Mouse (Mus musculus): ENCODE data around the gene Knstrn. TPM values are rescaled to one million over a fixed set of nuclear protein-coding genes. Genes with fewer than 3 reads are reported as not detected.

Knstrn gene
- polyA plus RNA-seq, 1 experiment from 2014 or later: 137 TPM

DNA sequence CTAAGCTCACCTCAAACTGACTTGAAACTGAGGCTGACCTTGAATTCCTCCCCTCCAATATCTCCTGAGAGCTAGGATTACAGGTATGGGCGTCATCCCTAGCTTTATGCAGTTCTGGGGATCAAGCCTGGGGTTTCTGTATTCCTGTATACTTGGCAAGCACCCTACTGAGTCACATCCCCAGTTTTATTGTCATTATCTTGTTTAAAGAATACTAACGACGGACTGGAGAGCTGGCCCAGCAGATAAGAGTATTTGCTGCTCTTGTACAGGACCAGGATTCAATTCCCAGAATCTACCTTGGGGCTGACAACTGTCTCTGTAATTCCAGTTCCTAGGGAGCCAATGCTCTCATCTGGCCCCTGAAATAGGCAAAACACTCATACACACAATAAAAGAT lies 8.0 kb upstream of the Knstrn start:
- H3K4me2 ChIP-seq (ENCODE audit: low read depth, low read length): no peak overlapping the region
- ATAC-seq (ENCODE audit: low read depth): no peak
- H3K9me3 ChIP-seq (ENCODE audit: control insufficient read depth, low read length): no peaks in the 10 kb centered on the region
- WGBS: 15% methylated on average over 3 of the region's 3 CpGs
- H3K4me1 ChIP-seq (replicated peaks; ENCODE audit: control insufficient read depth, insufficient read depth, low read length): no peaks in the 10 kb centered on the region
- H3K27ac ChIP-seq (ENCODE audit: low read length): no peak overlapping the region
- no peaks in the 10 kb centered on the region for H3K36me3 ChIP-seq (ENCODE audit: control insufficient read depth, insufficient read depth, low read length)
- no peaks in the 10 kb centered on the region for H3K27me3 ChIP-seq (ENCODE audit: control insufficient read depth, insufficient read depth, low read depth, low read length)
- H3K9ac ChIP-seq (ENCODE audit: low read length): no peak overlapping the region
- H3K4me3 ChIP-seq (ENCODE audit: low read length): no peak overlapping the region

- no peaks in the 10 kb centered on the region for H3K27me3 ChIP-seq (ENCODE audit: control insufficient read depth, insufficient read depth, low read depth, low read length)
- H3K9me3 ChIP-seq (ENCODE audit: control insufficient read depth, low read length): no peaks in the 10 kb centered on the region
- no peak overlapping the region for H3K4me3 ChIP-seq (ENCODE audit: low read length)
- no peaks in the 10 kb centered on the region for H3K36me3 ChIP-seq (ENCODE audit: control insufficient read depth, insufficient read depth, low read length)
- no peak overlapping the region for H3K27ac ChIP-seq (ENCODE audit: low read length)
- no peak for ATAC-seq (ENCODE audit: low read depth)
- no peak overlapping the region for H3K9ac ChIP-seq (ENCODE audit: low read length)
- H3K4me2 ChIP-seq (ENCODE audit: low read depth, low read length): no peak overlapping the region
- 52% methylated on average over 4 of the region's 4 CpGs for WGBS
- H3K4me1 ChIP-seq (replicated peaks; ENCODE audit: control insufficient read depth, insufficient read depth, low read length): no peaks in the 10 kb centered on the region
These were observed 6.9 kb upstream of the Knstrn start for GRCm38 (mm10) chr2:118806860-118807259.

DNA sequence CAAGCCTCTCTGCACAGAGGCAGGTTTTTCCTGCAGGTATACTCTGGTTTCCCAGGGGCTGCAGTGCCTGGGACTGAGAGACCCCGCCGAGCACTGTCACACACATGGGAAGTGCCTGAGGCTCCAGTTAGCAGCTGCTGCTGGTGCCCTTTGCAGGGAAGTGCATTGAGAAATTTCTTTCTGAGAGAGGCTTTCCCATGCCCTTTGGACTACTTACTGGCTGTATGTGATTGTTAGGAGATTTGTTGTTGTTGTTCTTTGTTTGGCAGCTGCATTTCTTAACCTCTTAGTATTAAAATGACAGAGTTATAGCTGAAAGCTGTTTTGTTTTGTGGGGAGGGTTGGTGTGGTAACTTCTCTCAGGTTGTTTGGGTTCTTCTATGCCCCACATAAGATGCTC lies 2.9 kb upstream of the Knstrn start:
- H3K27ac ChIP-seq (ENCODE audit: low read length): no peak overlapping the region
- no peaks in the 10 kb centered on the region for H3K9me3 ChIP-seq (ENCODE audit: control insufficient read depth, low read length)
- ATAC-seq (ENCODE audit: low read depth): no peak
- H3K4me1 ChIP-seq (replicated peaks; ENCODE audit: control insufficient read depth, insufficient read depth, low read length): peaks cover 14% of the 10 kb centered on the region
- H3K27me3 ChIP-seq (ENCODE audit: control insufficient read depth, insufficient read depth, low read depth, low read length): no peaks in the 10 kb centered on the region
- no peaks in the 10 kb centered on the region for H3K36me3 ChIP-seq (ENCODE audit: control insufficient read depth, insufficient read depth, low read length)
- H3K4me2 ChIP-seq (ENCODE audit: low read depth, low read length): no peak overlapping the region
- H3K4me3 ChIP-seq (ENCODE audit: low read length): no peak overlapping the region
- WGBS: 24% methylated on average over 2 of the region's 2 CpGs
- H3K9ac ChIP-seq (ENCODE audit: low read length): no peak overlapping the region

- H3K4me3 ChIP-seq (ENCODE audit: low read length): no peak overlapping the region
- no peaks in the 10 kb centered on the region for H3K27me3 ChIP-seq (ENCODE audit: control insufficient read depth, insufficient read depth, low read depth, low read length)
- no peak overlapping the region for H3K4me2 ChIP-seq (ENCODE audit: low read depth, low read length)
- peaks cover 16% of the 10 kb centered on the region for H3K4me1 ChIP-seq (replicated peaks; ENCODE audit: control insufficient read depth, insufficient read depth, low read length)
- no peak for ATAC-seq (ENCODE audit: low read depth)
- no peak overlapping the region for H3K9ac ChIP-seq (ENCODE audit: low read length)
- no peaks in the 10 kb centered on the region for H3K9me3 ChIP-seq (ENCODE audit: control insufficient read depth, low read length)
- no peak overlapping the region for H3K27ac ChIP-seq (ENCODE audit: low read length)
- 50% methylated on average over 1 of the region's 1 CpGs for WGBS
- H3K36me3 ChIP-seq (ENCODE audit: control insufficient read depth, insufficient read depth, low read length): peaks cover 2% of the 10 kb centered on the region
These were observed 1.1 kb upstream of the Knstrn start for GRCm38 (mm10) chr2:118812724-118813123.

DNA sequence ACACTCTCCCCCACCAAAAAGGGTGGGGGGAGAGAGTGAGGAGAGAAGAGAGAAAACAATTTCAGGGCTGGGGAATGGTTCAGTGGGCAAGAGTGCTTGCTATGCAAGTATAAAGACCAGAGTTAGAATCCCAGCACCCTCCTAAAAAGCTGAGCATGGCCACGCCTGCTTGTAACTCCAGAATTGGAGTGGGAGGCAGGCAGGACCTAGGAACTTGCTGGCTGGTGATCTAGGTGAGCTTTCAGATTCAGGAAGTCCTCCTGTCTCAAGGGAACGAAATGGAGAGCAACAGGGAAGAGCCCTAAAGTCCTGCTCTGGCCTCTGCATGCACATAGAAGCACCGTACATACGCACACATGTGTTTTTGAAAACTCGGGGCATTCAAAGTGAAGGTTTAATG lies 9.0 kb downstream of the Knstrn start:
- no peak overlapping the region for H3K4me3 ChIP-seq (ENCODE audit: low read length)
- no peak overlapping the region for H3K9ac ChIP-seq (ENCODE audit: low read length)
- no peak overlapping the region for H3K4me2 ChIP-seq (ENCODE audit: low read depth, low read length)
- H3K4me1 ChIP-seq (replicated peaks; ENCODE audit: control insufficient read depth, insufficient read depth, low read length): no peaks in the 10 kb centered on the region
- no peak for ATAC-seq (ENCODE audit: low read depth)
- 88% methylated on average over 5 of the region's 5 CpGs for WGBS
- peaks cover 46% of the 10 kb centered on the region for H3K36me3 ChIP-seq (ENCODE audit: control insufficient read depth, insufficient read depth, low read length)
- H3K9me3 ChIP-seq (ENCODE audit: control insufficient read depth, low read length): no peaks in the 10 kb centered on the region
- H3K27ac ChIP-seq (ENCODE audit: low read length): no peak overlapping the region
- no peaks in the 10 kb centered on the region for H3K27me3 ChIP-seq (ENCODE audit: control insufficient read depth, insufficient read depth, low read depth, low read length)

DNA sequence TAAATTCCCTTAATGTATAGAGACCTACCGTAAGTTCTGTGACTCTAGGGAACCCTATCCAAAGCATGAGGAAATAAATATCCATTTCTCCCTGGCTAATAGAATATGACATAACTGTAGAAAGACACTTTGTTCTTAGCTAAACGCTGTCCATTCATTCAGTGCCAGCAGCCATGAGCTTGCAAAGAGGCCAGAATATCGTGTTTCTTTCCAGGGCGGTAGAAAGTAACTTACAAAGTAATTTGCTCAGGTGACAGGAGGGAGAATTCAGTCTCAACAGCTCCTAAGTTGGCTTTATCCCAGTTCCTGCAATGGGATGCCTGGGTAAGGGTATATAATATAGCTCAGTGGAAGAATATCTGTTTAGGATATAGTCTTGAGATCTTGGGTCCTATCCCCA lies 10.6 kb downstream of the Knstrn start:
- Histone ChIP-seq H3K4me1 (replicated peaks; ENCODE audit: control insufficient read depth, insufficient read depth, low read length) (no peaks in the 10 kb centered on the region), H3K4me3 (ENCODE audit: low read length) (no peak overlapping the region), H3K27me3 (ENCODE audit: control insufficient read depth, insufficient read depth, low read depth, low read length) (no peaks in the 10 kb centered on the region), H3K27ac (ENCODE audit: low read length) (no peak overlapping the region), H3K36me3 (ENCODE audit: control insufficient read depth, insufficient read depth, low read length) (peaks cover 43% of the 10 kb centered on the region), H3K9ac (ENCODE audit: low read length) (no peak overlapping the region), H3K9me3 (ENCODE audit: control insufficient read depth, low read length) (no peaks in the 10 kb centered on the region), H3K4me2 (ENCODE audit: low read depth, low read length) (no peak overlapping the region)
- ATAC-seq (ENCODE audit: low read depth): no peak
- WGBS: 94% methylated on average over 4 of the region's 4 CpGs

- H3K9ac ChIP-seq (ENCODE audit: low read length): no peak overlapping the region
- H3K4me1 ChIP-seq (replicated peaks; ENCODE audit: control insufficient read depth, insufficient read depth, low read length): no peaks in the 10 kb centered on the region
- H3K9me3 ChIP-seq (ENCODE audit: control insufficient read depth, low read length): no peaks in the 10 kb centered on the region
- no peak overlapping the region for H3K4me3 ChIP-seq (ENCODE audit: low read length)
- WGBS: 81% methylated on average over 5 of the region's 5 CpGs
- peaks cover 53% of the 10 kb centered on the region for H3K36me3 ChIP-seq (ENCODE audit: control insufficient read depth, insufficient read depth, low read length)
- no peaks in the 10 kb centered on the region for H3K27me3 ChIP-seq (ENCODE audit: control insufficient read depth, insufficient read depth, low read depth, low read length)
- H3K27ac ChIP-seq (ENCODE audit: low read length): no peak overlapping the region
- ATAC-seq (ENCODE audit: low read depth): no peak
- H3K4me2 ChIP-seq (ENCODE audit: low read depth, low read length): no peak overlapping the region
These were observed 15.3 kb downstream of the Knstrn start for GRCm38 (mm10) chr2:118829096-118829495.

DNA sequence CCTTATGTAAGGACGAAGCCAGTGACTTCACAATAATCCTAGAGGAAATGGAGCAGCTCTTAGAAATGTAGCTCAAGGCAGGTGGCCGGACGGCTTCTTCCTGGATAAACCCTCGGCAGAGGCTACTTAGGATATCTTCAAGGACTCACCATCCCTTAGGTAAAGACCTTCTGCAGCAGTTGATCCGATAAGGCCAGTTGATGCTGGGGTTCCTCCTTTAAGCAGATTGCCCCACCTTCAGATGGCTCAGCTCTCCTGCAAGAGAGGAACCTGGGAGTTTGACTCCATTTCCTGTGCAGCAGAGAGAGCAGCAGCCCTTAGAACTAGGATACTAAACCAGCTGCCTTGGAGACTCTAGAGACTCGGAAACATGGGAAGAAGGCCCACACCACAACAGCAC lies 20.3 kb downstream of the Knstrn start:
- Histone ChIP-seq H3K27me3 (ENCODE audit: control insufficient read depth, insufficient read depth, low read depth, low read length) (no peaks in the 10 kb centered on the region), H3K4me2 (ENCODE audit: low read depth, low read length) (no peak overlapping the region), H3K27ac (ENCODE audit: low read length) (no peak overlapping the region), H3K4me3 (ENCODE audit: low read length) (no peak overlapping the region), H3K4me1 (replicated peaks; ENCODE audit: control insufficient read depth, insufficient read depth, low read length) (no peaks in the 10 kb centered on the region), H3K9me3 (ENCODE audit: control insufficient read depth, low read length) (no peaks in the 10 kb centered on the region), H3K36me3 (ENCODE audit: control insufficient read depth, insufficient read depth, low read length) (peaks cover 39% of the 10 kb centered on the region), H3K9ac (ENCODE audit: low read length) (no peak overlapping the region)
- 92% methylated on average over 6 of the region's 6 CpGs for WGBS
- ATAC-seq (ENCODE audit: low read depth): no peak

- 71% methylated on average over 6 of the region's 6 CpGs for WGBS
- Histone ChIP-seq H3K9me3 (ENCODE audit: control insufficient read depth, low read length) (no peaks in the 10 kb centered on the region), H3K4me1 (replicated peaks; ENCODE audit: control insufficient read depth, insufficient read depth, low read length) (no peaks in the 10 kb centered on the region), H3K4me3 (ENCODE audit: low read length) (no peak overlapping the region), H3K27me3 (ENCODE audit: control insufficient read depth, insufficient read depth, low read depth, low read length) (no peaks in the 10 kb centered on the region), H3K27ac (ENCODE audit: low read length) (no peak overlapping the region), H3K4me2 (ENCODE audit: low read depth, low read length) (no peak overlapping the region), H3K9ac (ENCODE audit: low read length) (no peak overlapping the region), H3K36me3 (ENCODE audit: control insufficient read depth, insufficient read depth, low read length) (peaks cover 38% of the 10 kb centered on the region)
- no peak for ATAC-seq (ENCODE audit: low read depth)
These were observed 21.3 kb downstream of the Knstrn start for GRCm38 (mm10) chr2:118835115-118835514.

DNA sequence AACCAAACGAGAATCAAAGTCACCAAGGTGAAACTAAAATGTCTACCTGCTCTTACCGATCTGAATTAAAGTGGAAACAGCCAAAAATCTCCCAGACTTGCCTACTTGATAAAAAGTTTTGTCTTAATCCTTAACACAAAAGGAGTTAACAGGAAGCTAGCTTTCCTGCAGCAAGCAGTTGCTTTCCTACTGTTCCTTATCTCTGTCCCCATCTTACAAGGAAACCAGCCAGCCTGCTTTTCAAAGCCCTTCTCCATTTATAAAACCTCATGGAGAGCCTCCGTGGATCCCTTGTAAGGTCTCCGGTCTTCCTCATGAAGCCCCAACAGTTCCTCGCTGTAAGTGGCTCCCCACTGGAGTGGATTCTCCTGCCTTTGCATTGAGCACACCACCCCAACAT lies 24.5 kb downstream of the Knstrn start:
- ATAC-seq (ENCODE audit: low read depth): no peak

More for the DNA sequence above, 24.5 kb downstream of the Knstrn start:
- Histone ChIP-seq H3K4me2 (ENCODE audit: low read depth, low read length) (peak overlapping the region; percentile 5; the same call in 1 of the 2 replicates), H3K27ac (ENCODE audit: low read length) (no peak overlapping the region), H3K36me3 (ENCODE audit: control insufficient read depth, insufficient read depth, low read length) (peaks cover 17% of the 10 kb centered on the region), H3K4me3 (ENCODE audit: low read length) (no peak overlapping the region), H3K27me3 (ENCODE audit: control insufficient read depth, insufficient read depth, low read depth, low read length) (no peaks in the 10 kb centered on the region), H3K9me3 (ENCODE audit: control insufficient read depth, low read length) (no peaks in the 10 kb centered on the region), H3K4me1 (replicated peaks; ENCODE audit: control insufficient read depth, insufficient read depth, low read length) (no peaks in the 10 kb centered on the region), H3K9ac (ENCODE audit: low read length) (no peak overlapping the region)
- 24% methylated on average over 5 of the region's 5 CpGs for WGBS

Measured in lung, embryonic 16.5 days (tissue).